Mouse (Mus musculus) lung, postnatal 36 days (tissue): ENCODE results near the gene Iqcm.
"Not testable (repeated sequence)": the region's sequence is repeated elsewhere in the genome, so short reads cannot be mapped to it uniquely, and the experiment has no call there.

Experiments used
- DNase-seq: peaks from one replicate; pipeline ENCODE4 v3.0.0; 2022; ENCODE audit warnings: mixed read lengths

Gene Iqcm

GRCm38 (mm10) chr8:75448394-75448793 lies at the start of gene Iqcm:
Gene Iqcm, plus strand, starts transcription at chr8:75448694.
- no peak for DNase-seq

DNA sequence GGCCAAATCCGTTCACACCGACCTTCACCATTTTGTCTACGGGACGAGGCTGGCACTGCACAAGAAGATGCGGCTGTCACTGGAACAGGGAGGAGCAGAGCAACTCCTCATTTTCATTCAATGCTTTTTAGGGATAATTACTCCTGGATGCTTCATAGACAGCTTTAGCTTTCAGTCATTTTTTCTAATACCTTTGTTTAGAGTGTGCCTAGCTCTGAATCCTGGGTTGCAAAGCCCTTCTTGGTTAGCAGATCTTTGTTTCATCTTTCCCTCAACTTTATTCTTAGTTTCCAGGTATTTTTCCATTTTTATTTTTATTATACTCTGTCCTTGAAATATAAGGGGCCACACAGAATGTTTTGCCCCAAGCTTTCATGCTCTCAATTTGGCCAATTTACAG lies 42.0 kb upstream of the Iqcm start, which contains the start of gene Gm10358:
Gm10358 (minus strand) TSS at position 101 of the 400 bp plus-strand sequence.
- DNase-seq: no peak

DNA sequence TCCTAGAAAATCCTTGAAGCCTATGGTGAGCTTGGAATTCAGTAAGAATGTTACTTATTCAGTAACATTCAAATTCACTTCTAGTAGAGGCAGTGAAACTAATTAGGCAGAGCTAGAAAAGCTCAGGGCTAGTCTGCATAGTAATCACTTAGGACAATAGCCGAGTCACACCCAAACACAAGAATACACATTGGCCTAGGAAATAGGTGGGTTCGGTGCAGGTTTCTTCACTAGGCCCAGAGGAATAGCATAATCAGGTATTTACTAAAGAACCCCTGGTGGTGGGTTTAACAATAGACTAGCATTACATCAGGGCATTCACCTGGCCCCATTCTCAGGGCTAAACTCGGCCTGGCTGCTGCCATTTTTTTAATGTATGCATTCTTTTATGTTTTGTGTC lies 32.8 kb upstream of the Iqcm start:
- DNase-seq: not testable (repeated sequence)

DNA sequence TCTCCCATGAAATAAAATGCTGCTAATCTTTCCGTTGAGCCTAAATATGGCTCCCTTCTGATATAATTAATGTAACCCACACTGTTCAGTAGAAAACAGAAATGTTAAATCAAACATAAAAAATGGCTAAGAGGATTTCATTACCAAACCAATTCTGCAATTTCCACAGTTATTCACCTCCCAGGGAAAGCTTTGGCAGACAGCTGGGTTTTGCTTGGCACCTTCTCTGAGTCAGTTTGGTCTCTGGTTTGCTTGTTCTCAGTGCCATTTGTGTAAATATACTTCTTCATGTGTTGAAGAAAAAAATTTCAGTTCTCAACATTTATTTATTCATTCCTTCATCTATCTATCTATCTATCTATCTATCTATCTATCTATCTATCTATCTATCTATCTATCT lies 28.3 kb downstream of the Iqcm start:
- DNase-seq: no peak

- DNase-seq: no peak
Measured at GRCm38 (mm10) chr8:75489035-75489678, 40.7 kb downstream of the Iqcm start.

DNA sequence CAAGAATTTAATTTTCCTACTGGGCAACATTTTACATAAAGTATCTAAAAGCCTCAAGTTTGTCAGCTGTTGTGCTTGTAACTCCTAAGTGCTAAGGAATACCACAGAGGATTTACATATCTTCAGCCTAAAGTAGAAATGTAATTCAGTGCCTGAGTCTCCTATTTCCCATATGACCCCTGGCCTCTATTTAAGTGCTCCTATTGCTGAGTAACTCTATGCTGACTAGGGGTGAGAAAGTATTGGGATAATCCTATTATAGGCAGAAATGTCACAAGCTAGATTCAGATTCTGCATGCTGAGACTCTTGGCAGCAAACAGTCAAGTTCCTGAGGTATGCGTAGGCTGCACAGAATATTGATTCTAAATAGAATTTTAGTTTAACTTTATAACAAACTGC lies 60.8 kb downstream of the Iqcm start:
- no peak for DNase-seq

DNA sequence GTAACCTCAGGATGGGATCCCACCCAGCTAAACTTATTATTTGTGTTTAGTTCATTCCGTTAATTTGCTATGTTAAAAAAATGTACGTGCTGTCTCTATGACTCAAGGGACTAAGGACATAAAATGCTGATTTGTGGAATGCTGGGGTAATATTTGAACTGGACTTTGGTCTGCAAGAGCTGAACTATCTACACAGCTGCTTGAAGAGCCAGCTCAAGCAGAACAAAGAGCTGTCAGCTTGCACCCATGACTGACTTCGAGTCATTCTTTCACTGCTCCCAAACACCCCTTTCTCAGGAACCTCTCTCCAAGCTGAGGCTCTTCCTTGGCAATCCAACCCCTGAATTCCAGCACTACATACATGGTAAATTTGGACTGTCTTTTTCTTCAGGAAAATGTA lies 65.3 kb downstream of the Iqcm start:
- no peak for DNase-seq

GRCm38 (mm10) chr8:75549284-75549683 lies 100.8 kb downstream of the Iqcm start:
- DNase-seq: no peak

DNA sequence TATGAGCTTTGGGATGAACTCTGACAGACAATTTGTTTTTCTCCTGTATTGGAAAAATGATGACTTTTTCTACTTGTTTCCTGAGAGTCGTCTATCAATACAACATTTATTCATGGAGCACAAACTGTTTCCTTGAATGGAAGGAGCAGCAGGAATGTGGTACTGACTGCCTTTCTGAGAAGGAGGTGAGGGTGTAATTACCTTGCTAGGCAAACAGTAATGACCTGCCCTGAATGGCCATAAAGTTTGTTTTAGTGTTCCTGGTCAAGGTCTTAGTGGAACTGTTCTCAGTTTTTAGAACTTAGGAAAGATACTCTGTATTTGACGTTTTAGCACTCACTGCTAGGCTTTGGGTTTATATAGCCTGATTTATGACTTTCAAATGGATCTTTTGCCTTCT lies 147.8 kb downstream of the Iqcm start:
- no peak for DNase-seq

- no peak for DNase-seq
Measured at GRCm38 (mm10) chr8:75642958-75643357, 194.5 kb downstream of the Iqcm start.

GRCm38 (mm10) chr8:75659287-75659686 lies 210.8 kb downstream of the Iqcm start:
- no peak for DNase-seq

DNA sequence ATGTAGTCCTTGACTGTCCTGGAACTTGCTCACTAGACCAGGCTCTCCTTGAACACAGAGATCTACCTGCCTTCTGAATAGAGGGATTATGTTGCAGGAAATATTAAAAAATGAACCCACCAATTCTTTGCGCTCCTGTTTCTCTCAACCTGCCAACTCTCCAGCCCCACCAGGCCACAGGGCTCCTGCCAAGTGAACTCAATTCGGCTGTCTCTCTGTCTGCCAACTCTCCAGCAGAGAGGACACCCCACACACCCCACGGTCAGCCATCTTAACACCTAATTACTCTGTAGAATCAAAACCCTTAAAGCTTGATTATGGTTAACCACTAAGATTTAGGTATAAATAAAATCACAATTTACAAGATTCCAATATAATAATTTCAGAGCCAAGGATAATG lies 298.1 kb downstream of the Iqcm start:
- no peak for DNase-seq

DNA sequence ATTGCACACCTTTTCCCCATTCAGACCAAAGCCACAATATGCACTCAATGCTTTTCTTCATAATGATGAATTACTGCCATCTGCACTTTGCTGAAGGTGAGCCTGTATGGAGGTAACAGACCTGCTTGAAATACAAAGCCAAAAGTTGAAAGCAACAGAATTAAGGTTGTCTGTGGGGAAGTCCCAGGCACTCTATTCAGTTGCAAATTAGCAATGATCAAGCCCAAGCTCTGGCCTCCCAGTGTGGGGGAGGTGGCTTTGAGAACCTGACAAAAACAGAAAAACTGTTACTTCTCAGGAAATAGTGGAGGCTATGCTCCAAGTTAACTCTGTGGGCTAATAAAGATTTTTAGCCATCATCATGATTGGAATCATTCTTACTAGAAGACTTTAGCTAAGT lies 307.1 kb downstream of the Iqcm start:
- DNase-seq: no peak

- no peak for DNase-seq
Measured at GRCm38 (mm10) chr8:75828468-75829132, 380.1 kb downstream of the Iqcm start.

DNA sequence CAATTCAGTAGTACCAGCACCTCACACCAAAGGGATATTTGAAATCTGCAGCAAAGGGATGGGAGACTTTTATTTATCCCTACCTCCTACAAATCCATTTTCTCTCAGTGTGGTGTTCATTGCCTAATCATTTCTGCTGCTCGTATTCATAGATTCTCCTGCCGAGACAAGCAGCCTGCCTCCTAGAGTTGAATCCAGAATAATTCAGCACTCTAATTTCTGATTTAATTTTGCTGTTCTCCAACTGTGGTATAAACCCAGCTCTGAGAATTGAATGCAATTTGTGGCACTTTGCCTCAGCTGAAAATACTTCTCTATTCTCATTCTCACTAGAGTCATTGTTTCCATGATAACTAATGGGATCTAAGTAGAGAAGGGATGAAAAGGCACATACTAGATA lies 386.8 kb downstream of the Iqcm start:
- DNase-seq: no peak

DNA sequence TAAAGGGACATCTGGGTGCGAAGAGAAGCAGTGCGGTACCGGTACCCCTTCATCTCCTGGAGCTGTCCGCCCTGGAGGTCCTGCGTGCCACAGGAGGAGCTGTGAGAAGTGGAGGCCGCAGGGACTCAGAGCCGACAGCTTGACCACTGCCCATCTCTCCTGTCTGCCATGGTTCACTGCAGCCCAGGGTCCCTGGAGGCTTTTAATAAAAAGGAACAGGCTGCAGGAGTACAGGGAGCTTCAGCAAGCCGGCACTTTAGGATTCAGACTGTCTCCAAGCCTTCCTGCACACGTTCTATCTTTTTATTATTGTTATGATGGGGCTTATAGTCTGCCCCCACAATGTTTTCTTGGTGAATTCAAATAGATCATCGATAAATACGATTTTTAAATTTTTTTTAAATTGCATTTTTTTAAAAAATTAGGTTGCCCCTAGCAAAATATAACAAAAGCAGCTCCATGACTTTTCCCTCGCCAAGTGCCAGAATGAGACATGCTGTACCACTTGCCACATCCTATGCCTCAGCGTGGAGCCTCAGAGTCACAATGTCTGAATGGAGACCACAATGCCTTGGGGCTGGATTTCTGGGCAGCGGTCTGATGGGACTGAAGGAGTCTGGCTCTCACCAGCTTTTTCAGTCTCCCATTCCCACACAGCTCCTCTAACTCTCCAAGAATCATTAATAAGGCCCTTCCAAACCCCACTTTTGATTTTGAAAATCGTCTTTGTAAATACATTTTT lies 469.3 kb downstream of the Iqcm start:
- DNase-seq: no peak

GRCm38 (mm10) chr8:75949166-75949565 lies 500.7 kb downstream of the Iqcm start:
- DNase-seq: no peak

DNA sequence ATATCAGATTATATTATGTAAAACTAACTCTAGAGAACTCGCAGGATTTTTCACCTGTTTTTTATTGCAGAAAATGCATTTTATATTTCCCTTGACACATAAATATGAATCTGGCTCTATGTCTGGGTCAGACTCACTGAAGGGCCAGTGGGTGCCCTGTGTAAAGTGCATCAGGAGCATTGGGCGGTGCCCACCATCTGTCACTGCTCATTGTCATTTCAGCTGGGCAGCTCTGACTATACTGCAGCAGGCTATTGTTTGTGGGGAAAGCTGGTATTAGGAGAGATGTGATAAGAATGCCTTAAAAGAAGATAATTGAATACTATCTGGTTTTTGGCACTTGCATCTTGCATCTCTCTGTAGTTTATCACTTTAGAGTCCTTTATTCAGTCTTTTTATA lies 507.5 kb downstream of the Iqcm start:
- no peak for DNase-seq

- DNase-seq: no peak
Measured at GRCm38 (mm10) chr8:76018501-76018900, 570.0 kb downstream of the Iqcm start.
